Mouse (Mus musculus): ENCODE measurements at regions not wholly inside any gene's neighbourhood (a gene's known extent, or its start where the extent isn't known, plus 50 kb on each side); places are given as distances from the start of the nearest gene placed in this dataset.

- TF ChIP-seq CTCF (IDR thresholded peaks at IDR 0.05; ENCODE audit: low read depth) (no peak), EP300 (IDR thresholded peaks at IDR 0.05; ENCODE audit: low read depth) (no peak)
Measured at GRCm38 (mm10) chr2:147529161-147529560, 167.4 kb downstream of the Pax1 start.
